Comparison of ENCODE assay signal across 8 mouse cellular contexts in the genomic region with DNA sequence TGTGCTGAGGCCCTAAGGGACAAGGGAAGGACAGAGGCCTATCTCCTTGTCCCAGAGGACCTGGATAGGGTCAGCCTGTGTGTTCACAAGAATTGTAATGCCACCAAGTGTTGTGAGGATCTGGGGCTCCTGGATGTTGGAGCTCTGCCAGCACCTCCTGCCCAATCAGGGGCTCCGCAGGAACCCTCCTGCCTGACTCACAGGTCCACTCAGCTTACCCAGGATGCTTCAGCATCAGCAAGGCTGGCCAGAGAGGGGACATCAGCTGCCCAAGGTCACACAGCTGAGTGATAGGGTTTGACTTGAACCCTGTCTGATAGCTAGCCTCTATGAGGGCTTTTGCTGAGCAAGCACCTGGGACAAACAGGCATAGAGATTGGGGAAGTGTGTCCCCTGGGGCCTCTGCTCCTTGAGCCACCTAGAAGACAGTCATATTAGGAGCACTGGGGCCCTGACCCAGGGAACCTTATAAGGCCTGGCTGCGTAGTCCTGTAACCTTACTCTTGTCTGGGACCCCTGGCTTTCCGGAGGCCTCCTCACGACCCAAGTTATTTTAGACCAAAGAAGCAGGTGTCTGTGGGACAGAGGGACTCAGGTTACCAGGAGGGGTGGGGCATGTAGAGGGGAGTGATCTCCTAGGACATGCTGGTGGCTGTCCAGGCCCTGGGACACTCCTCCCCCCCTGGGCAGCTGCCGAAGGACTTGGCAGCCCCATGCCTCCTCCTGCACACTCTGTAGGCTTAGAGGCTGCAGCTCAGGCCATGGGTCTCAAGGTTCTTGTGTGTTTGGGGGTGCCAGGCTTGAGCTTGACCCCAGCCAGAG. TPM values are rescaled to one million over a fixed set of nuclear protein-coding genes. Genes with fewer than 3 reads are reported as not detected.
DNase-seq lines count a peak whose midpoint lies in the region; ATAC-seq and TF ChIP-seq lines count a peak whose summit lies in the region.

No protein-coding gene starts in this region.

- WGBS in lung, adult 2 months: 55% methylated on average over 5 of the region's 5 CpGs
- 34% methylated on average over 5 of the region's 5 CpGs for WGBS in embryonic facial prominence, embryonic 10.5 days
- 39% methylated on average over 5 of the region's 5 CpGs for WGBS in heart, embryonic 11.5 days (ENCODE audit: insufficient replicate concordance)
- 66% methylated on average over 5 of the region's 5 CpGs for WGBS in midbrain, embryonic 16.5 days

- H3K9me3 ChIP-seq in embryonic facial prominence, embryonic 10.5 days: no peaks in the 10 kb centered on the region
- H3K9me3 ChIP-seq in heart, embryonic 11.5 days (replicated peaks; ENCODE audit: control insufficient read depth, low read length): no peaks in the 10 kb centered on the region
- H3K9me3 ChIP-seq in midbrain, embryonic 16.5 days (replicated peaks; ENCODE audit: control insufficient read depth, low read length, poor library complexity, severe bottlenecking): no peaks in the 10 kb centered on the region

- peak overlapping the region; percentile 82 for H3K9ac ChIP-seq in heart, embryonic 11.5 days (ENCODE audit: low read depth, low read length)
- peak overlapping the region; percentile 74 for H3K9ac ChIP-seq in midbrain, embryonic 16.5 days (ENCODE audit: low read depth, low read length)

- peak overlapping the region; percentile 17 for H3K4me3 ChIP-seq in lung, adult 2 months (replicated peaks; ENCODE audit: extremely low read depth, low read depth, low read length)
- H3K4me3 ChIP-seq in embryonic facial prominence, embryonic 10.5 days: peak overlapping the region; percentile 43; the same call in 1 of the 2 replicates
- peak overlapping the region; percentile 45 for H3K4me3 ChIP-seq in heart, embryonic 11.5 days (ENCODE audit: low read depth, low read length)
- peak overlapping the region; percentile 70 for H3K4me3 ChIP-seq in layer of hippocampus, adult 2 months
- peak overlapping the region; percentile 45 for H3K4me3 ChIP-seq in midbrain, embryonic 16.5 days (ENCODE audit: low read depth, low read length)

- no peak for DNase-seq in lung, adult 2 months
- DNase-seq in lung, postnatal 14 days: no peak
- peak; percentile 32 for DNase-seq in embryonic facial prominence, embryonic 10.5 days (ENCODE audit: low spot score)
- DNase-seq in layer of hippocampus, adult 2 months (ENCODE audit: low spot score in 2 of 2): peak; percentile 54 to 65
- no peak for DNase-seq in spleen, postnatal 14 days (ENCODE audit: low spot score in 2 of 2)

- 0 out of 2 replicates have a peak, but pooled peaks have one; percentile 6 for ATAC-seq in heart, embryonic 11.5 days (replicated peaks; ENCODE audit: insufficient number of reproducible peaks, low FRiP score, low TSS enrichment)
- peak; percentile 1 for ATAC-seq in midbrain, embryonic 16.5 days
- no peak for ATAC-seq in erythroblast, adult 5-6 weeks (replicated peaks; ENCODE audit: low FRiP score, poor library complexity, severe bottlenecking)

- H3K36me3 ChIP-seq in embryonic facial prominence, embryonic 10.5 days (replicated peaks): no peaks in the 10 kb centered on the region
- no peaks in the 10 kb centered on the region for H3K36me3 ChIP-seq in heart, embryonic 11.5 days (ENCODE audit: control insufficient read depth, insufficient read depth, low read length)
- no peaks in the 10 kb centered on the region for H3K36me3 ChIP-seq in midbrain, embryonic 16.5 days (ENCODE audit: control insufficient read depth, insufficient read depth, low read length)

- peaks cover 36% of the 10 kb centered on the region for H3K4me1 ChIP-seq in lung, adult 2 months (ENCODE audit: control insufficient read depth, insufficient read depth, low read length)
- peaks cover 88% of the 10 kb centered on the region for H3K4me1 ChIP-seq in embryonic facial prominence, embryonic 10.5 days
- peaks cover 66% of the 10 kb centered on the region for H3K4me1 ChIP-seq in heart, embryonic 11.5 days (ENCODE audit: control insufficient read depth, insufficient read depth, low read length)
- peaks cover 49% of the 10 kb centered on the region for H3K4me1 ChIP-seq in midbrain, embryonic 16.5 days (ENCODE audit: control insufficient read depth, insufficient read depth, low read length)

- H3K27me3 ChIP-seq in embryonic facial prominence, embryonic 10.5 days (replicated peaks; ENCODE audit: low read depth, poor library complexity, severe bottlenecking): no peaks in the 10 kb centered on the region
- H3K27me3 ChIP-seq in heart, embryonic 11.5 days (ENCODE audit: control insufficient read depth, insufficient read depth, low read length): no peaks in the 10 kb centered on the region
- no peaks in the 10 kb centered on the region for H3K27me3 ChIP-seq in midbrain, embryonic 16.5 days (ENCODE audit: control insufficient read depth, insufficient read depth, low read depth, low read length)

- TF ChIP-seq CTCF in lung, adult 2 months (IDR thresholded peaks at IDR 0.05; ENCODE audit: insufficient read depth, low read length): no peak
- no peak for TF ChIP-seq CTCF in layer of hippocampus, adult 2 months (conservative IDR thresholded peaks at IDR 0.05)

- H3K4me2 ChIP-seq in heart, embryonic 11.5 days: peak overlapping the region; percentile 74
- H3K4me2 ChIP-seq in midbrain, embryonic 16.5 days (ENCODE audit: low read length): peak overlapping the region; percentile 74

- peak overlapping the region; percentile 81 for H3K27ac ChIP-seq in embryonic facial prominence, embryonic 10.5 days (replicated peaks)
- peak overlapping the region; percentile 98 for H3K27ac ChIP-seq in heart, embryonic 11.5 days (ENCODE audit: low read depth, low read length)
- H3K27ac ChIP-seq in layer of hippocampus, adult 2 months: peak overlapping the region; percentile 99
- peak overlapping the region; percentile 91 for H3K27ac ChIP-seq in midbrain, embryonic 16.5 days (ENCODE audit: low read length)

- TF ChIP-seq POLR2A in lung, adult 2 months (IDR thresholded peaks at IDR 0.05; ENCODE audit: borderline replicate concordance, extremely low read depth, low read depth, low read length): no peak

RNA-seq across cellular contexts. Expression of a gene that starts 4.5 kb away (rescaled TPM):
- 27.6 and 65.9 TPM in 2 replicates for polyA plus RNA-seq in lung, adult 2 months (2012; rRNA removed)
- 20.5 and 24.7 TPM in 2 replicates for polyA plus RNA-seq in embryonic facial prominence, embryonic 10.5 days (2016; fragmentation: Nextera tagmentation; extraction: Ambion mirVana)
- polyA plus RNA-seq in heart, embryonic 11.5 days (2014; fragmentation: Nextera tagmentation; extraction: Ambion mirVana): 212 and 221 TPM in 2 replicates
- total RNA-seq in layer of hippocampus, adult 2 months (2021): 100 to 1,000 TPM; 120 to 123 TPM
- polyA plus RNA-seq in midbrain, embryonic 16.5 days (2015; fragmentation: Nextera tagmentation; extraction: Ambion mirVana): 107 and 108 TPM in 2 replicates
- not detected in 2 replicates for total RNA-seq in erythroblast, adult 5-6 weeks (2015; ENCODE audit: low replicate concordance)
- not detected in 2 replicates for total RNA-seq in erythroblast, adult 5-6 weeks (2017; ENCODE audit: low replicate concordance)

RNA-seq across cellular contexts. Expression of a gene that starts 20.3 kb away (rescaled TPM):
- 713 and 858 TPM in 2 replicates for polyA plus RNA-seq in lung, adult 2 months (2012; rRNA removed)
- 23.7 and 25.5 TPM in 2 replicates for polyA plus RNA-seq in embryonic facial prominence, embryonic 10.5 days (2016; fragmentation: Nextera tagmentation; extraction: Ambion mirVana)
- polyA plus RNA-seq in heart, embryonic 11.5 days (2014; fragmentation: Nextera tagmentation; extraction: Ambion mirVana): 113 and 127 TPM in 2 replicates
- 10 to 100 TPM; 16.4 to 19.7 TPM for total RNA-seq in layer of hippocampus, adult 2 months (2021)
- 27.2 and 30.3 TPM in 2 replicates for polyA plus RNA-seq in midbrain, embryonic 16.5 days (2015; fragmentation: Nextera tagmentation; extraction: Ambion mirVana)
- total RNA-seq in erythroblast, adult 5-6 weeks (2015; ENCODE audit: low replicate concordance): 4.0 and 6.7 TPM in 2 replicates
- 1.5 and 3.2 TPM in 2 replicates for total RNA-seq in erythroblast, adult 5-6 weeks (2017; ENCODE audit: low replicate concordance)

RNA-seq across cellular contexts. Expression of a gene that starts 26.6 kb away (rescaled TPM):
- 59.0 and 59.8 TPM in 2 replicates for polyA plus RNA-seq in lung, adult 2 months (2012; rRNA removed)
- 17.1 and 17.3 TPM in 2 replicates for polyA plus RNA-seq in embryonic facial prominence, embryonic 10.5 days (2016; fragmentation: Nextera tagmentation; extraction: Ambion mirVana)
- polyA plus RNA-seq in heart, embryonic 11.5 days (2014; fragmentation: Nextera tagmentation; extraction: Ambion mirVana): 8.3 and 9.3 TPM in 2 replicates
- 100 to 1,000 TPM; 117 to 124 TPM for total RNA-seq in layer of hippocampus, adult 2 months (2021)
- polyA plus RNA-seq in midbrain, embryonic 16.5 days (2015; fragmentation: Nextera tagmentation; extraction: Ambion mirVana): 26.5 and 36.4 TPM in 2 replicates
- total RNA-seq in erythroblast, adult 5-6 weeks (2015; ENCODE audit: low replicate concordance): 0.77 and 3.3 TPM in 2 replicates
- total RNA-seq in erythroblast, adult 5-6 weeks (2017; ENCODE audit: low replicate concordance): 2.1 and 2.5 TPM in 2 replicates

RNA-seq across cellular contexts. Expression of a gene that starts 39.2 kb away (rescaled TPM):
- polyA plus RNA-seq in lung, adult 2 months (2012; rRNA removed): 39.5 and 40.4 TPM in 2 replicates
- polyA plus RNA-seq in embryonic facial prominence, embryonic 10.5 days (2016; fragmentation: Nextera tagmentation; extraction: Ambion mirVana): 25.1 and 26.4 TPM in 2 replicates
- 32.9 and 40.9 TPM in 2 replicates for polyA plus RNA-seq in heart, embryonic 11.5 days (2014; fragmentation: Nextera tagmentation; extraction: Ambion mirVana)
- total RNA-seq in layer of hippocampus, adult 2 months (2021): 10 to 100 TPM; 36.4 to 40.0 TPM
- 33.4 and 39.0 TPM in 2 replicates for polyA plus RNA-seq in midbrain, embryonic 16.5 days (2015; fragmentation: Nextera tagmentation; extraction: Ambion mirVana)
- total RNA-seq in erythroblast, adult 5-6 weeks (2015; ENCODE audit: low replicate concordance): 8.8 and 9.4 TPM in 2 replicates
- total RNA-seq in erythroblast, adult 5-6 weeks (2017; ENCODE audit: low replicate concordance): 3.8 and 4.9 TPM in 2 replicates

RNA-seq across cellular contexts. Expression of a gene that starts 50.6 kb away (rescaled TPM):
- polyA plus RNA-seq in lung, adult 2 months (2012; rRNA removed): not detected in 2 replicates
- 0.11 TPM in 2 replicates for polyA plus RNA-seq in embryonic facial prominence, embryonic 10.5 days (2016; fragmentation: Nextera tagmentation; extraction: Ambion mirVana)
- polyA plus RNA-seq in heart, embryonic 11.5 days (2014; fragmentation: Nextera tagmentation; extraction: Ambion mirVana): 0.17 TPM in 1 of 2 replicates, not detected in the other
- under 1 TPM in 1 of 2 experiments, not detected in 1; 0.71 TPM for total RNA-seq in layer of hippocampus, adult 2 months (2021)
- polyA plus RNA-seq in midbrain, embryonic 16.5 days (2015; fragmentation: Nextera tagmentation; extraction: Ambion mirVana): 0.52 and 1.1 TPM in 2 replicates
- total RNA-seq in erythroblast, adult 5-6 weeks (2015; ENCODE audit: low replicate concordance): not detected in 2 replicates
- not detected in 2 replicates for total RNA-seq in erythroblast, adult 5-6 weeks (2017; ENCODE audit: low replicate concordance)

Comparison
In these comparisons a context has a peak if more than half of its experiments do, and no peak if none do; other contexts are left out.
1. DNase-seq: peak in embryonic facial prominence, embryonic 10.5 days (single experiment) and layer of hippocampus, adult 2 months (2 of 2); none in lung, adult 2 months (single experiment), lung, postnatal 14 days (single experiment) and spleen, postnatal 14 days (0 of 2).
2. H3K4me3 ChIP-seq: peak in every context shown above with its lines; median percentile 70 in layer of hippocampus, adult 2 months; 45 in heart, embryonic 11.5 days; 45 in midbrain, embryonic 16.5 days; 43 in embryonic facial prominence, embryonic 10.5 days; 17 in lung, adult 2 months.
3. Peak in every context shown above with its lines, with median percentiles within 50 percentile points of each other: H3K27ac ChIP-seq.